ENCODE assay signal across 22 mouse cellular contexts in genomic region chr17:70967646-70968045, GRCm38 (mm10). TPM values are rescaled to one million over a fixed set of nuclear protein-coding genes. Genes with fewer than 3 reads are reported as not detected.
DNase-seq lines count a peak whose midpoint lies in the region; ATAC-seq lines count a peak whose summit lies in the region.
"Had no signal": no experiment of that assay in that cellular context is flagged by ENCODE, and none has a peak within 500 bp of the region (broad histone marks: within the 10 kb centered on the region; RNA-seq: fewer than 3 reads in every experiment).

No protein-coding gene starts in this region.

- peak; percentile 90 for DNase-seq in heart, adult 11 months
- DNase-seq in heart, embryonic 10.5 days (ENCODE audit: low spot score), result no peak
- peak; percentile 23 for DNase-seq in MN1 (ENCODE audit: low spot score)
- DNase-seq in cerebellum, adult 9-11 months, result no peak
- DNase-seq in layer of hippocampus, adult 18-20 months (ENCODE audit: low spot score in 2 of 2), result no peak
- DNase-seq: adrenal gland, postnatal 25 days; cerebellum, adult 8-10 months; gastrocnemius, postnatal 36 days; heart, postnatal 4 days; kidney, adult 11 months; kidney, postnatal 25 days; lung, adult 18-20 months; lung, postnatal 36 days; spleen, adult 18-20 months; thymus, postnatal 4 days had no signal

- H3K36me3 ChIP-seq in heart, embryonic 10.5 days, result no peaks in the 10 kb centered on the region
- H3K36me3 ChIP-seq in midbrain, embryonic 12.5 days, result no peaks in the 10 kb centered on the region
- H3K36me3 ChIP-seq in midbrain, embryonic 13.5 days, result no peaks in the 10 kb centered on the region
- H3K36me3 ChIP-seq: forebrain, embryonic 12.5 days; heart, embryonic 13.5 days; limb, embryonic 15.5 days; midbrain, embryonic 15.5 days had no signal

- no peak overlapping the region for H3K4me3 ChIP-seq in heart, embryonic 10.5 days
- no peak overlapping the region for H3K4me3 ChIP-seq in midbrain, embryonic 12.5 days
- H3K4me3 ChIP-seq in midbrain, embryonic 13.5 days (replicated peaks), result no peak overlapping the region
- H3K4me3 ChIP-seq: forebrain, embryonic 12.5 days; heart, embryonic 13.5 days; limb, embryonic 15.5 days; midbrain, embryonic 15.5 days had no signal

- WGBS in heart, embryonic 10.5 days, result 63% methylated on average over 12 of the region's 12 CpGs
- 53% methylated on average over 12 of the region's 12 CpGs for WGBS in midbrain, embryonic 12.5 days
- WGBS in midbrain, embryonic 13.5 days, result 49% methylated on average over 12 of the region's 12 CpGs

- 0 out of 2 replicates have a peak overlapping the region, but pooled peaks have one; percentile 3 for H3K4me2 ChIP-seq in midbrain, embryonic 12.5 days (replicated peaks)
- no peak overlapping the region for H3K4me2 ChIP-seq in midbrain, embryonic 13.5 days (replicated peaks)
- H3K4me2 ChIP-seq: forebrain, embryonic 12.5 days; heart, embryonic 13.5 days; limb, embryonic 15.5 days; midbrain, embryonic 15.5 days had no signal

- ATAC-seq in midbrain, embryonic 12.5 days (ENCODE audit: low FRiP score, low read depth), result no peak
- ATAC-seq in midbrain, embryonic 13.5 days, result no peak
- peak; percentile 48 for ATAC-seq in megakaryocyte progenitor cell, adult 5-6 weeks (replicated peaks; ENCODE audit: poor library complexity)
- ATAC-seq: midbrain, embryonic 15.5 days had no signal

- H3K27me3 ChIP-seq in heart, embryonic 10.5 days (ENCODE audit: insufficient read depth, poor library complexity, severe bottlenecking), result 0 out of 2 replicates have a peak, but pooled peaks cover 12% of the 10 kb centered on the region
- peaks cover 8% of the 10 kb centered on the region for H3K27me3 ChIP-seq in midbrain, embryonic 12.5 days
- peaks cover 4% of the 10 kb centered on the region for H3K27me3 ChIP-seq in midbrain, embryonic 13.5 days
- H3K27me3 ChIP-seq: forebrain, embryonic 12.5 days; limb, embryonic 15.5 days; midbrain, embryonic 15.5 days had no signal

- H3K4me1 ChIP-seq in heart, embryonic 10.5 days, result 0 out of 2 replicates have a peak, but pooled peaks cover 2% of the 10 kb centered on the region
- peaks cover 12% of the 10 kb centered on the region; the same call in 1 of the 2 replicates for H3K4me1 ChIP-seq in midbrain, embryonic 12.5 days
- peaks cover 6% of the 10 kb centered on the region; the same call in 1 of the 2 replicates for H3K4me1 ChIP-seq in midbrain, embryonic 13.5 days (replicated peaks)
- H3K4me1 ChIP-seq: midbrain, embryonic 15.5 days had no signal

- H3K9me3 ChIP-seq in heart, embryonic 10.5 days, result no peaks in the 10 kb centered on the region
- H3K9me3 ChIP-seq in midbrain, embryonic 12.5 days, result no peaks in the 10 kb centered on the region
- H3K9me3 ChIP-seq in midbrain, embryonic 13.5 days, result no peaks in the 10 kb centered on the region
- H3K9me3 ChIP-seq: forebrain, embryonic 12.5 days; heart, embryonic 13.5 days; limb, embryonic 15.5 days; midbrain, embryonic 15.5 days had no signal

- no peak overlapping the region for H3K27ac ChIP-seq in heart, embryonic 10.5 days
- no peak overlapping the region for H3K27ac ChIP-seq in midbrain, embryonic 12.5 days (replicated peaks)
- H3K27ac ChIP-seq in midbrain, embryonic 13.5 days, result no peak overlapping the region
- H3K27ac ChIP-seq: forebrain, embryonic 12.5 days; heart, embryonic 13.5 days; limb, embryonic 15.5 days; midbrain, embryonic 15.5 days had no signal

- H3K9ac ChIP-seq in midbrain, embryonic 12.5 days (replicated peaks), result no peak overlapping the region
- H3K9ac ChIP-seq in midbrain, embryonic 13.5 days (replicated peaks), result no peak overlapping the region
- H3K9ac ChIP-seq: forebrain, embryonic 12.5 days; heart, embryonic 13.5 days; limb, embryonic 15.5 days; midbrain, embryonic 15.5 days had no signal

RNA-seq across cellular contexts. Expression of gene Myom1, which starts 34.8 kb away (rescaled TPM):
- 109 and 198 TPM in 2 replicates for polyA plus RNA-seq in heart, embryonic 10.5 days (2016; fragmentation: Nextera tagmentation; extraction: Ambion mirVana)
- polyA plus RNA-seq in midbrain, embryonic 12.5 days (2016; fragmentation: Nextera tagmentation; extraction: Ambion mirVana), result 1.0 and 2.5 TPM in 2 replicates
- 1.2 and 1.3 TPM in 2 replicates for polyA plus RNA-seq in midbrain, embryonic 13.5 days (2015; fragmentation: Nextera tagmentation; extraction: Ambion mirVana)
- total RNA-seq in megakaryocyte progenitor cell, adult 5-6 weeks (2015), result 0.20 and 0.30 TPM in 2 replicates
- 0.33 and 0.34 TPM in 2 replicates for total RNA-seq in megakaryocyte progenitor cell, adult 5-6 weeks (2017)
- 1 to 10 TPM; 1.4 to 2.6 TPM for total RNA-seq in layer of hippocampus, adult 18-20 months (2021)

RNA-seq across cellular contexts. Expression of gene Myl12a, which starts 35.0 kb away (rescaled TPM):
- 742 and 776 TPM in 2 replicates for polyA plus RNA-seq in heart, embryonic 10.5 days (2016; fragmentation: Nextera tagmentation; extraction: Ambion mirVana)
- polyA plus RNA-seq in midbrain, embryonic 12.5 days (2016; fragmentation: Nextera tagmentation; extraction: Ambion mirVana), result 275 and 332 TPM in 2 replicates
- polyA plus RNA-seq in midbrain, embryonic 13.5 days (2015; fragmentation: Nextera tagmentation; extraction: Ambion mirVana), result 141 and 154 TPM in 2 replicates
- total RNA-seq in megakaryocyte progenitor cell, adult 5-6 weeks (2015), result 307 and 338 TPM in 2 replicates
- total RNA-seq in megakaryocyte progenitor cell, adult 5-6 weeks (2017), result 150 and 188 TPM in 2 replicates
- total RNA-seq in layer of hippocampus, adult 18-20 months (2021), result 10 to 100 TPM; 36.0 to 37.1 TPM

Comparison
In these comparisons a context has a peak if more than half of its experiments do, and no peak if none do; other contexts are left out.
1. DNase-seq: peak in heart, adult 11 months (single experiment) and MN1 (single experiment); none in heart, embryonic 10.5 days (single experiment), cerebellum, adult 9-11 months (single experiment) and layer of hippocampus, adult 18-20 months (0 of 2).
2. RNA of gene Myom1, which starts 34.8 kb away (polyA plus RNA-seq): 109 to 198 TPM in heart, embryonic 10.5 days; 1.0 to 2.5 TPM in midbrain, embryonic 12.5 days and 1.2 to 1.3 TPM in midbrain, embryonic 13.5 days; every median in the first group is over 10 times any median in the second.